Mouse (Mus musculus) lung, adult 18-20 months (tissue): ENCODE data around the gene Sema6b.
"Not testable (repeated sequence)": the region's sequence is repeated elsewhere in the genome, so short reads cannot be mapped to it uniquely, and the experiment has no call there.

ENCODE experiments used
- DNase-seq, 2 experiments: peaks; one replicate each; pipeline ENCODE4 v3.0.0; 2022; ENCODE audit warnings: mixed read lengths in 2 of 2

The Sema6b gene

GRCm38 (mm10) chr17:56117251-56117710 lies 22.9 kb downstream of the Sema6b start, which contains the start of gene Plin5:
Gene Plin5, minus strand, starts transcription at chr17:56117596.
- peak; percentile 66 to 76 for DNase-seq

GRCm38 (mm10) chr17:56116193-56116592 lies 23.9 kb downstream of the Sema6b start:
- DNase-seq, result no peak

GRCm38 (mm10) chr17:56112743-56113142 lies 27.4 kb downstream of the Sema6b start:
- DNase-seq, result no peak

- peak; percentile 34 to 69 for DNase-seq
These were observed 28.3 kb downstream of the Sema6b start for GRCm38 (mm10) chr17:56111864-56112263.

- DNase-seq, result no peak
These were observed 29.1 kb downstream of the Sema6b start for GRCm38 (mm10) chr17:56111021-56111420.

GRCm38 (mm10) chr17:56110571-56110970 lies 29.6 kb downstream of the Sema6b start:
- no peak for DNase-seq

GRCm38 (mm10) chr17:56109219-56110051 lies 30.7 kb downstream of the Sema6b start, which contains the start of gene Plin4:
Gene Plin4, minus strand, starts transcription at chr17:56109803.
- DNase-seq, result no peak

GRCm38 (mm10) chr17:56108334-56109044 lies 31.7 kb downstream of the Sema6b start:
- peak; percentile 55 to 66 for DNase-seq

GRCm38 (mm10) chr17:56107736-56108135 lies 32.4 kb downstream of the Sema6b start:
- no peak for DNase-seq

GRCm38 (mm10) chr17:56106981-56107380 lies 33.2 kb downstream of the Sema6b start:
- DNase-seq, result no peak

GRCm38 (mm10) chr17:56106436-56106835 lies 33.7 kb downstream of the Sema6b start:
- DNase-seq, result not testable (repeated sequence)

GRCm38 (mm10) chr17:56104821-56105220 lies 35.3 kb downstream of the Sema6b start:
- DNase-seq, result not testable (repeated sequence)

- DNase-seq, result no peak
These were observed 36.5 kb downstream of the Sema6b start for GRCm38 (mm10) chr17:56103465-56104285.

- no peak for DNase-seq
These were observed 37.2 kb downstream of the Sema6b start for GRCm38 (mm10) chr17:56102927-56103326.

- no peak for DNase-seq
These were observed 38.0 kb downstream of the Sema6b start for GRCm38 (mm10) chr17:56102158-56102557.

- DNase-seq, result no peak
These were observed 39.3 kb downstream of the Sema6b start for GRCm38 (mm10) chr17:56100811-56101210.

- DNase-seq, result no peak
These were observed 41.2 kb downstream of the Sema6b start for GRCm38 (mm10) chr17:56098711-56099572.

GRCm38 (mm10) chr17:56098180-56098579 lies 42.0 kb downstream of the Sema6b start:
- no peak for DNase-seq

GRCm38 (mm10) chr17:56096883-56097282 lies 43.3 kb downstream of the Sema6b start:
- no peak for DNase-seq

- DNase-seq, result no peak
These were observed 47.3 kb downstream of the Sema6b start for GRCm38 (mm10) chr17:56092794-56093193.

- no peak for DNase-seq
These were observed 47.8 kb downstream of the Sema6b start for GRCm38 (mm10) chr17:56092312-56092711.
